Mouse (Mus musculus) bone marrow macrophage, adult 2 months (primary cell): ENCODE data around the gene Dagla.

ENCODE experiments used
- CTCF ChIP-seq: IDR thresholded peaks from 2 replicates; pipeline ENCODE4 v1.5.1; 2012; ENCODE audit warnings: low read depth, mild to moderate bottlenecking, low read length, moderate library complexity
- POLR2A ChIP-seq: IDR thresholded peaks from 2 replicates; pipeline ENCODE4 v1.6.1; 2012; ENCODE audit warnings: mild to moderate bottlenecking, low read depth, low read length, borderline replicate concordance

- no peak for TF ChIP-seq CTCF
- no peak for TF ChIP-seq POLR2A
These were observed 73.7 kb downstream of the Dagla start for GRCm38 (mm10) chr19:10231016-10231415.
